Mouse (Mus musculus) natural killer cell, adult 2 months (primary cell): ENCODE measurements around the gene Nipa2.

Source experiments
- DNase-seq, 2 experiments: peaks; one replicate each; pipeline ENCODE4 v3.0.0; 2022; ENCODE audit warnings: low spot score in 2 of 2

The Nipa2 gene

GRCm38 (mm10) chr7:55962004-55962908, at the start of gene Nipa2:
Nipa2 (minus strand) TSS chr7:55962476.
- DNase-seq, result peak; percentile 91 to 93

- no peak for DNase-seq
These were observed 48.7 kb upstream of the Nipa2 start for GRCm38 (mm10) chr7:56011018-56011333.

GRCm38 (mm10) chr7:56010318-56011017, 48.2 kb upstream of the Nipa2 start:
- no peak for DNase-seq

GRCm38 (mm10) chr7:55998997-55999396, 36.7 kb upstream of the Nipa2 start:
- DNase-seq, result no peak

DNA sequence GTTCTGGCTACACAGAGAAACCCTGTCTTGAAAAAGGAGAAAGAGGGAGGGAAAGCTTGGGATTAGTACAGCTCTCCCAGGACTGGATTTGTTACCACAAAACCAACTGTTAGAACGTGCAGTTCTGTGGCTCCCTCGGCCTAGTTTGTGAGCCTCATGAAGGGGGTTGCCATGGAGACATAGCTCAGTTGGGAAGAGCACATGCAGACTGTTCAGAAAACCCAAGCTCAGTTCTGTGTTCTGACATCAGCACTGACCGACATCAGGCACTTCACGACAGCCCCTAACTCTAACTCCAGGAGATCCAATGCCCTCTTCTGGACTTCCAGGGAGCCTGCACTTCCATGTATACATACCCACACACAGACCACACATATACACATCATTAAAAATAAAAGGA, 32.7 kb upstream of the Nipa2 start:
- DNase-seq, result no peak

- DNase-seq, result no peak
These were observed 29.6 kb upstream of the Nipa2 start for GRCm38 (mm10) chr7:55991858-55992257.

DNA sequence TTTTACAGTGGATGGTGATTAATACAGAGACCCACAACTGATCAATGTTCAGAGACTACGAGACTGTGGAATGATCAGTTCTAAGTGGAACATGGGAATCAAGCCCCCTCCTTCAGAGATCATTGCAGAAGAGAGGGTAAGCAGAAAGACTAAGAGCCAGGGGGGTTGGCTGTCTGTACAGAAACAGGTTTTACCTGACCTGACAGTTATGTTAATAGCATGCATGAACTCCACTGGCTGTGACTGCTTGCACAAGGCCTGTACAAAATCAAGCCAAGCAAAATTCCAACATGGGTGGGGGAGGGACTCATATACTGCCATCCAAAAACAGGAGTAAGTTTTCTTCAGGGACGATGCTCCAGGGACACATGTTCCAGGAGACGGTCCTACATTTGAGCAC, 28.9 kb upstream of the Nipa2 start:
- no peak for DNase-seq

DNA sequence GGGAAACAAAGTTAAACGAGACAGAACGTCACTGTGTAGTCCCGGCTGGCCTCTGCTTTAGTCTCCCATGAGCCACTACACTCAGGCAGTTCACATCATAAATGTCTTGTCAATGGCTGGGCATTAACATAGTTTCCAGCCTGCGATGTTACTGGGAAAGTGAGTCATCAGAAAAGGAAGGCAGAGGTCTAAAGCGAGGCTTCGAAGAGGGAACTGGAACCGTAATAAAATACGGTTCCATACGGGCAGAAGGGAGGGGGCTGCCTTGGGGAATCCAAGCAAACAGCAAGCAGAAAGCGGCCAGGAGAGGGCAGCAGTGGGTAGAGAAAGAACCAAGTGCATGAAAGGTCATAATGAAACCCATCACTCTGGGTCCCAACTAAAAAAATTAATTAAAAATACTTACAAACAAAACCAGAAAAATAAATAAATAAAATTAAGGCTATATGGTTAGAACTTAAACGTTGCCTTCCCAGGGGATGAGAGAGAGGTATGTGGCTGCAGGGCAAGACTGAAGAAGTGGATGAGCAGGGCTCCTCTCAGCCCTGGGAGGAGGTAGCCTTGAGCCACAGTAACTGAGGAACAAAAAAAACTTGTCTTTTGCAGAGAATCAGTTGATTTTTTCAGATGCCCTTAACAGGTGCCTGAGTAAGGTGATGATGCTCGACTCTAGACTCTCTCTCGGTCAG, 24.4 kb upstream of the Nipa2 start:
- DNase-seq, result peak; percentile 45 to 75

DNA sequence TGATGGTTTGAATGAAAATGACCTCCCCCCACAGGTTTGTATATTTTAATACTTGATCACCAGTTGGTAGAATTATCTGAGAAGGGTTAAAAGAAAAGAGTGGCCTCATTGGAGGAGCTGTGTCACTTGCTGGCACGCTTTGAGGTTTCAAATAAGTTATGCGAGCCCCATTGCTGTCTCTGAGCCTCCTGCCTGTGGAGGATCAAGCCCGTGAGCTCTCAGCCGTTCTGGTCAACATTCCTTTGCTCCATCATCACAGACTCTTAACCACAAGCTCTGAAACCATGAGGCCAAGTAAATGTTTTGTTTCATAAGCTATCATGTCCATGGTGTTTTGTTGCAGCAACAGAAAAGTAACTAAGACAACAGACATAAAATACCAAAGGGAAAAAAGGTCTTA, 22.5 kb upstream of the Nipa2 start:
- DNase-seq, result no peak

GRCm38 (mm10) chr7:55983107-55983506, 20.8 kb upstream of the Nipa2 start:
- DNase-seq, result no peak

- DNase-seq, result no peak
These were observed 19.9 kb upstream of the Nipa2 start for GRCm38 (mm10) chr7:55982010-55982700.

- no peak for DNase-seq
These were observed 19.2 kb upstream of the Nipa2 start for GRCm38 (mm10) chr7:55981511-55981910.

DNA sequence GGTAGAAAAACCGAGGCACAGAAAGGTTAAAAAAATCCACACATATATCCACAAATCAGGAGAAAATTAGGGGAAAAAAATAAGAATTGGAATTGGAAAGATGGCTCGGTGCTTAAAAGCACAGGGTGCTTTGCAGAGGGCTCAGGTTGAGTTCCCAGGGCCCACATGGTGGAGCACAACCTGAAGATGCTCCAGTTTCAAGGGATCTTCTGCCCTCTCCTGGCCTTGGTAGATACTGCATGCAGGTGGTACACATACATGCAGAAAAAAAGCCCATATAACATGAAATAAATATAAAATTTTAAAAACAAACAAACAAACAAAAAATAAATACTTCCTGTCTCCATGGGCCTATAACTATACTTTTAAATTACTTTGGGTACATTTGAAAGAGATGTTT, 12.2 kb upstream of the Nipa2 start:
- no peak for DNase-seq

DNA sequence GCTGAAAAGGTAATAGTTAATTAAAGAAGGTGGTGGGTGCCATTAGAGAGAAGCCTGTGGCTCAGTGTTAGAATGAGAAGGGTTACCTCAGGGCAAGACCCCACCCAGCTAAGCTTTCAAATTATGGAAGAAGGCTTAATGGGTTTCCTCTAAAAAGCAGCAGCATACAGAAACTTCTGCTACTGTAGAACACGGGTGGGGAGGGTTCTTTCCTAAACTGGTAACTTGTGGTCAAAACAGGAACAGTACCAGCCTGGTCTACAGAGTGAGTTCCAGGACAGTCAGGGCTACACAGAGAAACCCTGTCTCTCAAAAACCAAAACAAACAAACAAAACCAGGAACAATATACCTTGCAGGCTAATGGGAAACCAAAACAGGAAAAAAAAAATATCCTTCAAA, 7.1 kb upstream of the Nipa2 start:
- no peak for DNase-seq

DNA sequence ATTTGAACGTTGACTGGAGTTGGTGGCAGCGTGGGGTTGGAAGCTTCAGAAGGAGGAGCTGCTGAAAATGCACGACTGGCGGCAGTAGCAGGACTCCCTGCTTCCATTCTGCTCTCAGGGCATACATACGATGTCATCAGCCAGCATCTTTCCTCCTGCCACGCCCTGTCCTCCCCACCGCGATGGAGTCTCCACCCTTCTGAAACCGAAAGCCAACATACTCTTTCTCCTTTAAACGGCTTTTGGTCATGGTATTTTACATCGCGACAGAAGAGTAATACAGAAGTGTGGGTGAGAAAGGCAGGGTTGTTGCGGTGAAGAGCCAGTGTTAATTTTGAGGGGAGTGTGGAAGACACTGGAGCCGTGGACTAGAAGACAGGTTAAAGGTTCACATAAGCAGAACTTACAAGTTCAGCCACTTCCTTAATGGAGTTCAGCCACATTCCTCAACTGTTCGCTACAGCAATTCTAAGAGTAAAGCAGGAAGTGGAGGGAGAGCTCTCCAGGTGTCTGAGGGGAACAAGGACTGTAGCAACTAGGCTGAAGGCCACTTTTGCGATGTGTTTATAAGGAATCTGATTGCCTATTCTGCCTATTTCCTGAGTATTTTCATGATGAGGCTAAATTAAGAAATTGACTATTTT, 6.1 kb upstream of the Nipa2 start:
- peak; percentile 58 to 59 for DNase-seq

DNA sequence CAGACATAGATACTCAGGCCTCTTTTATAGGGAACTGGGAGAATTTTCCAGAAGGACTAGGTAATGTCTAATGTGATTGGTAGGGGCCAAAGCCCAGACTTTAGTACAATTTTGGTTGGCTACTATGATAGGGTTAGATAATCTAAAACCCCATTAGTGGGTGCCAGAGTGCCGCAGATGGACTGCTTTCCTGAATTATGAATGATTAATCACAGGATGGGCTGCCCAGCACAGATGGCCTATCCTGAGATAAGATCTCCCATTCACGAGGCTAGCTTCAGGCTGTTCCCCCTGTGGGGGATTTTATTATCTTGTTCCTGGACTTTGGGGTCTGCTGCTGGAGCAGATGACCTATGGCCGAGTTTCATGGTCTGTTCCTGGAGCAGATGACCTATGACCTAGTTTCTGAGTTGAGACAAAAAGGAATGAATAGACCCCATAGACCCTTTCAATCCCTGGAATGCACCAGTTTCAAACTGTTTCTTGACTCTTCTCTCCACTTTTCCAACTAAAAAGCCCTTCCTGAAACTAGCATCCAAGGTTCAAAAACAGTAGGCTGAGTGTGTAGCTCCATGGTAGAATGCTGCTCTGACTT, 4.7 kb upstream of the Nipa2 start:
- no peak for DNase-seq

DNA sequence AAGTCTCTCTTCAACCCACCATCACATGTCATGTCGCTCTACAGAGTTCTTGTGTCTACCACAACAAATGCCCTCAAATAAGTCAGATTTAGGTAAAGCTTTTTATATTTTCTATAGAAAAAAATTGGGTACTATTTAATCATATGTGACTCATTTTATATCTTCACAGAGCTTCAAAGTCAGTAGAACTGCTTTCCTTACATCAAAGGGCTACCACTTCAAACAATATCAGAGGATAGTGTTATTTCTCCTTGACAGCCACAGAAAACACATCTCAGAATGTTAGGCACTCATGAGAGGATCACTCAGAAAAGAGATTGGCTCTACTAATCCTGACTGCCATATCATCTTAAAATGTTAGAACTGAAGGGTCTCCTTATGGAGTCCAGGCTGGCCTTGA, 1.8 kb downstream of the Nipa2 start:
- DNase-seq, result no peak

DNA sequence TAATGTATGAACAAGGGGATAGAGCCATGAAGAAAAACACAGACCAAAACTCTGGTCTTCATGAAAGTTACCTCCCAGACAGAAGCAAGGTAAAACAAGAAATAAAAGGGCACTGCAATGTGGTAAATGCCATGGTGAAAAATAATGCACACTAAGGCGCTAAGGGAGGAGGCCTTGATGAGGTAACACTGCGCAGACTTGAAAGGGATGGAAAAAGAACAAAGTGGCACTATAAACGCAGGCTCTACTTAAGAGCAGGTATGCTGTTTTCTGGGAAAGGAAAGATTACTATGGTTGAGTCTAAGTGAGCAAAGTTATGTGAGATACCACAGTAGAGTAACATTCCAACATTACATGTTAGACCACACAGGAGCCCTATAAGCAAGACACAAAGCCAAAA, 2.5 kb downstream of the Nipa2 start:
- DNase-seq, result no peak

DNA sequence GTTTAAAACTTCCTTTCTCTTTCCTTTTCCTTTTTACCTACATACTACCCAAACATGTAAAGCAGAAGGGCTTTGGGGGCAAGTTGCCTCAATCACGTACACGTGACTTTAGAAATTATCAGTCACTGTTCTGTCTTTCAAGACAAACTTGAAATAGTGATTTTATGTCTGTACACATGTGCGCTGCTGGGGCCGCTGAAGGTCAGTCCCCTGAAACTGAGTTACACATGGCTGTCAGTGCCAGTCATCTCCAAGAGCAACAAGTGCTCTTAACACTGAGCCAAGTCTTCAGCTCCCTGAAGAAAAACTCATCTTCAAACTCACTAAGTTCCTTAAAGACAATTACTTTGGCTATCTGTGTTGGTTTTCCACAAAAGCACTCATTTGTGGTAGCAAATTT, 4.4 kb downstream of the Nipa2 start:
- DNase-seq, result no peak

DNA sequence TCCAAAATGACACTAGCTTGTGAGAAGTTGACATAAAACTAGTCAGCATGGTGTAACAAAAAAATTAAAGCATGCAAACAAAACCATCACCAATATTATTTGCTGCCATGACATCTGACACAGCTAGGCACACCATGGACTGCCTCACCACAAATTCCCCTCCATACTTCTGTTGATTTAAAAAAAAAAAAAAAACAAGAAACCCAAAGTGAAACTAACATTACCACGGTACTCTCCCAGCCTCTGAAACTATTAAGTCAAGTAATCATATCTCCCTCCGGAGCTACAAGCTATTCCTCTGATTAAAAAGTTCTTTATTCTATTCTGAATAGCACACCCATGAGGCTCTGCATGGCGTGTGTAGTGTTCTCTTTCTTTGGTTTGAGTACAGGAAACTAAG, 5.1 kb downstream of the Nipa2 start:
- DNase-seq, result no peak

GRCm38 (mm10) chr7:55956054-55956453, 6.2 kb downstream of the Nipa2 start:
- no peak for DNase-seq
